Mouse (Mus musculus) CD4-positive naive resting alpha-beta T cell, adult 76 days (primary cell): ENCODE data around the gene Ppl. TPM values are rescaled to one million over a fixed set of nuclear protein-coding genes. Genes with fewer than 3 reads are reported as not detected.

Experiments
- total RNA-seq: library from RNA; stranded (reverse); gene quantifications from one replicate; pipeline ENCODE4 v1.2.4, GENCODE M21; 2023

Ppl gene
- total RNA-seq: 0.70 TPM

GRCm38 (mm10) chr16:5132401-5132801 is at the start of gene Ppl:
TSS of gene Ppl (minus strand) at chr16:5132421.

DNA sequence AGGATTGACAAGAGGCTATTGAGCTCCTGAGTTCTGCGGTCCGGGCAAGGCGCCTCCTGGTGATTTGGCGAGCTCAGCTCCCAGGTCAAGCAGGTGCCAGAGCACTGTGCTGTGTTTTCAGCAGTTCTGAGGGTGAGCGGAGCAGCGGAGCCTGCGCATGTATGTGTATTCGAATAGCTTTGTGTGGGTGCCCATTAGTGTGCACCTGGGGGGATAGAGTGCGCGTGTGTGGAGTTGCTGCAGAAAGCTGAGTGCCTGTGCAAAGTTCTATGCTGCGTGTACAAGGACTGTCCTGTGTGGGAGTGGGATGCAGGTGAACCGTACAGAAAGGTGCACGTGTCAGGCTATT is 14.8 kb upstream of the Ppl start, which contains the start of gene Sec14l5:
Sec14l5 (plus strand) TSS at position 73 of the 349 bp plus-strand sequence.

GRCm38 (mm10) chr16:5049774-5050234 is 82.4 kb downstream of the Ppl start, which contains the start of the genes Glyr1 and Ubn1:
TSS of gene Glyr1 (minus strand) at chr16:5049863.
TSS of gene Ubn1 (plus strand) at chr16:5050057.

Other genes with a start within 250 kb of the Ppl start
- gene Mgrn1, start 246.2 kb downstream of the Ppl start, total RNA-seq: 70.1 TPM
- 45.9 TPM for gene Nudt16l1, start 193.7 kb downstream of the Ppl start, total RNA-seq
- 74.4 TPM for gene Anks3, start 168.2 kb downstream of the Ppl start, total RNA-seq
- gene Sept12, start 134.6 kb downstream of the Ppl start, total RNA-seq: not detected
- not detected for gene Smim22, start 125.1 kb downstream of the Ppl start, total RNA-seq
- gene Rogdi, start 118.9 kb downstream of the Ppl start, total RNA-seq: 21.6 TPM
- gene Glyr1, start 82.6 kb downstream of the Ppl start, total RNA-seq: 125 TPM
- gene Ubn1, start 82.4 kb downstream of the Ppl start, total RNA-seq: 175 TPM
- not detected for gene Sec14l5, start 14.7 kb upstream of the Ppl start, total RNA-seq
- 25.8 TPM for gene Nagpa, start 71.6 kb upstream of the Ppl start, total RNA-seq
- gene AU021092, start 89.9 kb upstream of the Ppl start, total RNA-seq: not detected
- 37.8 TPM for gene Alg1, start 101.2 kb upstream of the Ppl start, total RNA-seq
- 14.9 TPM for gene Eef2kmt, start 123.6 kb upstream of the Ppl start, total RNA-seq